Mouse (Mus musculus) CH12F3 (cell line): ENCODE results near the gene Defb15.
"Not testable (repeated sequence)": the region's sequence is repeated elsewhere in the genome, so short reads cannot be mapped to it uniquely, and the experiment has no call there.

ENCODE experiments used
- in situ Hi-C: fragments of 300-500 bp; cut with MboI; formaldehyde crosslinking; loops from 2 replicates; pipeline ENCODE4 v1.14.3; 2020; ENCODE audit warnings: low sequenced_read_pairs

The Defb15 gene

GRCm38 (mm10) chr8:21932610-21933009 is at the start of gene Defb15:
Gene Defb15 (minus strand): TSS chr8:21932710.
- in situ Hi-C loops = no loop called here

DNA sequence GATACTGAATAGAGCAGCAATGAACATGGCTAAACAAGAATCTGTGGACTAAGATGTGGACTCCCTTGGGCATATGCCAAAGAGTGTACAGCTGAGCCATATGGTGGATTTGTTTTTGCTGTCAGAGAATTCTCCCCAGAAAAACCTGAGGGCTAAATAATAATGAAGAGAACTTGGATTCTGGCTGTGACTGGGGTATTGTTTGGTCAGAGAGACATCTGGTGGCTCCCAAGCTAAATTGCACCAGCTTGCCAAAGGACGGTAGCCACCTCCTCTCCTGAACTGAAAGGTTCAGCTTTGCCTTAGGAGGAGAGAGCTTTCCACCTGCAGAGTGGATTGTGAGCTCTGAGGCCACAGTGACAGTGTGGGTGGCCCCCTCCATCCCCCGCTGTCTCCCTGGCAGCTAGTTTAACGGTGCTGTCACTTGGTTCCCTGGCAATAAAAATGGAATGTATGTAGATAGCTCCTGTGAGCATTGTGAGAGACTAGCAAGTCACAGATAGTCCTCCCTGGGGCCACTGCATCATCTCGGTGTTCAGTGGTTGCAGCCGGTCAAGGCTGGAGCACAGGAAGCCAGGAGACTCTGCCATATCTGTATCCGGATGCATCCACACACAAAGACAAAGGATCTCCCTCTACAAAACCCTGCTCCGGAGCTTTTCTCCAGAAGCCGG is 49.3 kb upstream of the Defb15 start:
- in situ Hi-C loops = no loop called here

DNA sequence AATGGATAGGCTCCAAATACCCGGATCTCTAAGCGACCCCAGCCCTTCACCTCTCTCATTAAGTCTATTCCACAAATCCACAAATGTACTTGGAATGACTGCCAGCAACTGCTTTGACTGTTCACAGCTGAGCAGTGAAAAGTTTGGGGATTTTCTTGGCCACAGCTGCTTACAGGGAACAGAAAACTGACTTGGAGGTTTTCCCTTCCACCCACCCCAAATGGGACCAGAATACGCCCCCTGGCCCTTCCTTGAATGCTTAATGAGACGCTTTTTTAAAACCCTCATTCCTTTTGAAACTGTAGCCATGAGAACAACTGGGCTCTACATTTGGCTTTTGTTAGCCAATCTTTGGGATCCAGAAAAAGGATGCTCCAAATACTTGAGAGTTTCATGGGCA is 45.7 kb upstream of the Defb15 start:
- in situ Hi-C loops = no loop called here

- in situ Hi-C loops = loop anchor here (25.0 kb wide), 1 partner anchor 982 kb away; no protein-coding TSS in a partner anchor
These were observed 37.0 kb upstream of the Defb15 start, which contains the start of gene Ccdc70 for GRCm38 (mm10) chr8:21969475-21969874. Gene Ccdc70 (plus strand): TSS chr8:21969775.

GRCm38 (mm10) chr8:21966646-21967045 is 34.1 kb upstream of the Defb15 start:
- in situ Hi-C loops = loop anchor here (25.0 kb wide), 1 partner anchor 979 kb away; no protein-coding TSS in a partner anchor

- in situ Hi-C loops = loop anchor here (25.0 kb wide), 1 partner anchor 971 kb away; no protein-coding TSS in a partner anchor
These were observed 25.9 kb upstream of the Defb15 start, which contains the start of gene Fam90a1a for GRCm38 (mm10) chr8:21958414-21958813. Gene Fam90a1a (plus strand): TSS chr8:21958714.

DNA sequence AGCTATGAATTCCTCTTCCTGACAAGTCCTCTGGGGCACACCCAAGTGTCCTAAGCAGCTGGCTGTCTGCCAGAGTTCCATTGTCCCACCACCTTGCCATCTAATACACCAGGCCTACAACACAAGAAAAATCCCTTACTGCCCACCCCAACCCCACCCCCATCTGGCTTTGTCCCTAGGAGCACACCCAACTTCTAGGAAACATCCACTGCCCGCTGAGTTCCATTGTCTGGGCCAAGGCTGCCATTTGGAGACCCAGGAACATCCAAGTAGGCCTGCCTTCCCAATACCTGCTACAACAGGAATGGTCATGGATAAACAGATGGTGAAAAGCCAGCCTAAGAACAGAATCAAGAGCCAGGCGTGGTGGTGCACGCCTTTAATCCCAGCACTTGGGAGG is 23.8 kb upstream of the Defb15 start:
- in situ Hi-C loops = loop anchor here (25.0 kb wide), 1 partner anchor 969 kb away; no protein-coding TSS in a partner anchor

DNA sequence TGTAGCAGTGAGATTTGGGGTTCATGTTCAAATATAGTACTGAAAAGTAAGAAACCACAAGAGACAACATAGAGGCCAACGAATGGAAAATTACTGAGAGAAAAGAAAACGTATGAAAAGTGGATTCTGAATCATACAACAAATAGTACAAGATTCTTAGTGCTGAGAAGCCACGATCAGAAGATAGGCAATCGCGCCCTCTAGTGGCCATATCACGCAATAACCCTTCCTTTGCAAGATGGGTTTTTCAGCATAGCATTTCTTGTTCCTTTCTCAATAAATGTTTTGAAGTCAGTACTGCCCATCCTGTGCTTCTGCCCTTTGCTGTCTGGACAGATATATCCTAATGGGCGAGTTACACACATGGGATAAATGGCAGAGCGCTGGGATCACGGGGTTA is 22.8 kb upstream of the Defb15 start:
- in situ Hi-C loops = loop anchor here (25.0 kb wide), 1 partner anchor 968 kb away; no protein-coding TSS in a partner anchor

- in situ Hi-C loops = no loop called here
These were observed 15.0 kb upstream of the Defb15 start for GRCm38 (mm10) chr8:21947311-21948017.

GRCm38 (mm10) chr8:21946462-21946861 is 14.0 kb upstream of the Defb15 start, which contains the start of gene Defb13:
Gene Defb13 (plus strand): TSS chr8:21946762.
- in situ Hi-C loops = no loop called here

- in situ Hi-C loops = not testable (repeated sequence)
These were observed 5.5 kb upstream of the Defb15 start, which contains the start of gene Defb35 for GRCm38 (mm10) chr8:21938052-21938451. Gene Defb35 (plus strand): TSS chr8:21938352.

DNA sequence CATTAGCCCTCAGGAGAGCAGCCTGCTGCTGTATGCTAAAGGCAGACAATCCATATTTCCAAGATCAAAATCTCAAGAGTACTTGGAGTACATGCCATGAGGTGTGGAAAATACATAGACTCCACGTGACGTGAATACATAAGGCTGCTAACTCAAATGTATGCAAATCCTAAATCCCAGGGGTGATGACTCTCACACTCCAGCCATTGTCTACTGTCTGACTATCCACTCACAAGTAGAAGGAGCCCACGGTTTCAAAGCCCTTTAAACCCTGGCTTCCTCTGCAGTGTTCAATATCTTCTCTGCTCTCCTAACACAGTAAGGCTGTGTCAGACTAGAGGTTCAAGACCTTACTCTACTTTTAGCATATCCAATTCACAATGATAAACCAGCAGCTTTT is 1.8 kb downstream of the Defb15 start:
- in situ Hi-C loops = not testable (repeated sequence)

DNA sequence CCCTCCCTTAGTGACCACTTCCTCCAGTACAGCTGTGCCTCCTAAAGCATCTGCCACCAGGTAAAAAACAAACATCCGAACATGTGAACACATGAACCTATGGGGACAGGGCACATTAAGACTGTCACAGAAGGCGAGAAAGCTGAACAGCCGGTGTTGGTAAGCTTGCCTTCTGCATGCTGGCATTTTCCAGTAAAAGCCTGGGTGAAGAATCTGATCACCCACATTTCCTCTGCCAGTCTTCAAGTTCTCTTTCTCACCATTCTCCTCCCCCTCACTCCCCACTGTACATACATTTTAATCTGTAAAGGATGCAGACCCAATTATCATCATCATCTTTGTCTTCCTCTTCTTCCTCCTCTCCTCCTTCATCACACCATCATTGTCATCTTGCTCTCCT is 16.9 kb downstream of the Defb15 start:
- in situ Hi-C loops = no loop called here

DNA sequence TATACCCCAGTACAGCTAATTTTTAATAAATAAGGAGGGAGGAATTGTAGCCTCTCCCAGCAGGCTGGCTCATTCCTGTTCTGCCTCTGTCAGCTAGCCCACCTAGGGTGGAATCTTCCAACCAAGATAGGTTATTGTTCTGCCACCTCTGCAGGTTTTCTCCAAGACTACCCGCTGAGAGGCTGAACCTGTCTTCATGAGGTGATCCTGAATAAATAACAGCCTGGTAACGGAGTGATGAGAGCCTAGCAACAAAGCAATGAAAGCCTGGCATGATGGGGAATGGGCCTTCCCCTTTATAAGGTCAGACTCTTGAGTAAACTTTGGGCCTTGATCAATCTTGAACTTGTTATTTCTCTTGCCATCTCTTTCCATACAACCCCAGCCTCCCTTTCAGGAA is 20.0 kb downstream of the Defb15 start:
- in situ Hi-C loops = no loop called here

GRCm38 (mm10) chr8:21911931-21912330 is 20.6 kb downstream of the Defb15 start:
- in situ Hi-C loops = no loop called here

DNA sequence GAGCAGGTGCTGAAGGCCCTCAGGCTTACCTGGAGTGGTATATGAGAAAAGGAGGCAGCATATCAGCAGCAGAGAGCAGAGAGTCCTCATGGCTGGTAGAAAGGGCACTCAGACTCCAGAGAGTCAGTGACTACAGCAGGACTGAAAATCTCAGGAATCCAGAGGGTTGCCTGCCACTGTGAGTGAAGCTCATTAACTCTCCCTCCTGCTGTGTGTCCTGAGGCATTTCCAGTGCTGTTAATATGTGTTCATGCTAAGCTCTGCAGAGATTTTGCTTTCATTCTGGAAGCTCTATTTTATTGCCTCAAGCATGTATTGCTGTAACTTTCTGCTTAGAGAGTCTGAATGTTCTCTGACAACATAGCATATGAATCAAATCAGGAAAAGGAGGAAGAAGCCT is 26.2 kb downstream of the Defb15 start, which contains the start of gene Defb11:
Gene Defb11 (minus strand): TSS at position 123 of the 400 bp plus-strand sequence.
- in situ Hi-C loops = not testable (repeated sequence)

GRCm38 (mm10) chr8:21885321-21885720 is 47.2 kb downstream of the Defb15 start, which contains the start of gene Defb9:
Gene Defb9 (minus strand): TSS chr8:21885421.
- in situ Hi-C loops = not testable (repeated sequence)
